Mouse (Mus musculus): ENCODE data around the gene Prmt7. TPM values are rescaled to one million over a fixed set of nuclear protein-coding genes. Genes with fewer than 3 reads are reported as not detected.
"Not testable (repeated sequence)": the region's sequence is repeated elsewhere in the genome, so short reads cannot be mapped to it uniquely, and the experiment has no call there.

Gene Prmt7
- 10 to 100 TPM; 26.7 to 27.7 (median 26.9) TPM for total RNA-seq (2022)

GRCm38 (mm10) chr8:106210821-106211345, at the start of gene Prmt7, which contains the start of gene Slc7a6os:
TSS of gene Prmt7 (plus strand) at chr8:106210936.
TSS of gene Slc7a6os (minus strand) at chr8:106210935.
- DNase-seq (ENCODE audit: low spot score): peak; percentile 96

GRCm38 (mm10) chr8:106163251-106163650, 47.5 kb upstream of the Prmt7 start:
- DNase-seq (ENCODE audit: low spot score): no peak

GRCm38 (mm10) chr8:106165460-106165859, 45.3 kb upstream of the Prmt7 start:
- peak; percentile 74 for DNase-seq (ENCODE audit: low spot score)

GRCm38 (mm10) chr8:106168356-106169016, 42.2 kb upstream of the Prmt7 start, which contains the start of gene Slc7a6:
TSS of gene Slc7a6 (plus strand) at chr8:106168857.
- peak; percentile 78 for DNase-seq (ENCODE audit: low spot score)

GRCm38 (mm10) chr8:106169017-106169933, 41.5 kb upstream of the Prmt7 start:
- peak; percentile 24 for DNase-seq (ENCODE audit: low spot score)

GRCm38 (mm10) chr8:106169934-106170480, 40.7 kb upstream of the Prmt7 start:
- DNase-seq (ENCODE audit: low spot score): no peak

- no peak for DNase-seq (ENCODE audit: low spot score)
Measured at GRCm38 (mm10) chr8:106173566-106173965, 37.2 kb upstream of the Prmt7 start.

GRCm38 (mm10) chr8:106176891-106177290, 33.8 kb upstream of the Prmt7 start:
- DNase-seq (ENCODE audit: low spot score): no peak

- no peak for DNase-seq (ENCODE audit: low spot score)
Measured at GRCm38 (mm10) chr8:106177594-106177993, 33.1 kb upstream of the Prmt7 start.

GRCm38 (mm10) chr8:106178428-106178827, 32.3 kb upstream of the Prmt7 start:
- DNase-seq (ENCODE audit: low spot score): no peak

GRCm38 (mm10) chr8:106185628-106186270, 25.0 kb upstream of the Prmt7 start:
- peak; percentile 73 for DNase-seq (ENCODE audit: low spot score)

GRCm38 (mm10) chr8:106186394-106186793, 24.3 kb upstream of the Prmt7 start:
- no peak for DNase-seq (ENCODE audit: low spot score)

GRCm38 (mm10) chr8:106189162-106189561, 21.6 kb upstream of the Prmt7 start:
- DNase-seq (ENCODE audit: low spot score): no peak

GRCm38 (mm10) chr8:106191639-106192038, 19.1 kb upstream of the Prmt7 start:
- DNase-seq (ENCODE audit: low spot score): no peak

- DNase-seq (ENCODE audit: low spot score): no peak
Measured at GRCm38 (mm10) chr8:106193162-106193561, 17.6 kb upstream of the Prmt7 start.

- DNase-seq (ENCODE audit: low spot score): no peak
Measured at GRCm38 (mm10) chr8:106194062-106194461, 16.7 kb upstream of the Prmt7 start.

- DNase-seq (ENCODE audit: low spot score): peak; percentile 32
Measured at GRCm38 (mm10) chr8:106198741-106199140, 12.0 kb upstream of the Prmt7 start.

- not testable (repeated sequence) for DNase-seq (ENCODE audit: low spot score)
Measured at GRCm38 (mm10) chr8:106199596-106199995, 11.1 kb upstream of the Prmt7 start.

GRCm38 (mm10) chr8:106210035-106210731, 553 bp upstream of the Prmt7 start:
- no peak for DNase-seq (ENCODE audit: low spot score)

- no peak for DNase-seq (ENCODE audit: low spot score)
Measured at GRCm38 (mm10) chr8:106211421-106211820, 685 bp downstream of the Prmt7 start.

GRCm38 (mm10) chr8:106213959-106214358, 3.2 kb downstream of the Prmt7 start:
- no peak for DNase-seq (ENCODE audit: low spot score)
